Mouse (Mus musculus) erythroid progenitor cell, adult 5-6 weeks (primary cell): ENCODE data around the gene Csf1. TPM values are rescaled to one million over a fixed set of nuclear protein-coding genes. Genes with fewer than 3 reads are reported as not detected.

ENCODE experiments used
- ATAC-seq: replicated peaks from 2 replicates; pipeline ENCODE4 v1.8.0; 2016; ENCODE audit warnings: moderate number of reproducible peaks, mild to moderate bottlenecking, moderate TSS enrichment, inconsistent platforms; ENCODE audit not compliant: poor library complexity, low FRiP score, severe bottlenecking
- total RNA-seq, 2 experiments: library from RNA; stranded (forward) in 1 of 2; stranded (reverse) in 1 of 2; fragments of 150-400 nt in 1 of 2; fragments of 186-747, 209-891 nt in 1 of 2; gene quantifications; 2 replicates each; pipeline versions ENCODE4 v1.2.3 to v1.2.4; 2015 to 2017; ENCODE audit warnings: low replicate concordance in 2 of 2

The Csf1 gene
- total RNA-seq, 2 experiments from 2014 or later = 1.1 to 9.6 TPM

DNA sequence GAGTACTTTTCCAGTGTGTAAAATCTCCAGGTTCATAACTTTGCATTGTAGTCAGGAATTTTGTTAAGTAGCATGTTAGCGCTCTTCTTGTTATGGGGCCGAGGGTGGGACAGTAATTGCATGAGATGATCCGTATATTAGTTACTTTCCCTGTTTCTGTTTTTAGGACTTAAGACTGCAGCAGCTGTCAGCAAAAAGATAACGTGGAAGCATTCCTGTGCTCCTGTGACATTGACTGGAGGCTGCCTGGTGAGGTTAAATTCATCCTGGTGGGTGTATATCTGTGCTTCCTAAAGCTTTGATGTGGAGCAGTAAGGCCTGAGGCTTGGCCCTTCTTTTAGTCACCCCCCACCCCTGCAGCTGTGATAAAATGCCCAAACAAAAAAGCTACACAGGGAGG is 25.3 kb upstream of the Csf1 start:
- no peak for ATAC-seq

- ATAC-seq = no peak
Measured at GRCm38 (mm10) chr3:107783315-107783714, 23.0 kb upstream of the Csf1 start.

GRCm38 (mm10) chr3:107781304-107781703 is 21.0 kb upstream of the Csf1 start:
- ATAC-seq = no peak

GRCm38 (mm10) chr3:107778016-107778415 is 17.7 kb upstream of the Csf1 start:
- no peak for ATAC-seq

- ATAC-seq = no peak
Measured at GRCm38 (mm10) chr3:107776295-107776694, 16.0 kb upstream of the Csf1 start.

GRCm38 (mm10) chr3:107775736-107776135 is 15.5 kb upstream of the Csf1 start:
- ATAC-seq = no peak

GRCm38 (mm10) chr3:107775056-107775455 is 14.8 kb upstream of the Csf1 start:
- no peak for ATAC-seq

- ATAC-seq = no peak
Measured at GRCm38 (mm10) chr3:107772860-107773259, 12.6 kb upstream of the Csf1 start.

DNA sequence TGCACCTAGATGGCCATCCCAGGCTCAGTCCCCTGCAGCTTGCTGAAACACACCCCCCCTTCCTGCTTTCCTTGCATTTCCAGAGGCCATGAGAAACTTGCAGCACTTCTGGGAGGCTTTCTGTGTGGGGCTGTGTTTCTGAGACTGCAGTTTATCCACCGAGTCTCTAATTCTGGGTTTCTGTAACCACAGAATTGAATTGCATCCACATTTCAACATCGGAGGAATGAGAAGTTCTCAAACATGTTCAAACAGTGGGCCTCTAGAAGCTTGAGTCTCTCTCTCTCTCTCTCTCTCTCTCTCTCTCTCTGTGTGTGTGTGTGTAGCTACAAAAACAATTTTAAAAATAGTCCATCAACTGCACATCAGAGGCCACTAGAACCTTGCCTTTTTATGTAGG is 9.4 kb upstream of the Csf1 start:
- ATAC-seq = no peak

DNA sequence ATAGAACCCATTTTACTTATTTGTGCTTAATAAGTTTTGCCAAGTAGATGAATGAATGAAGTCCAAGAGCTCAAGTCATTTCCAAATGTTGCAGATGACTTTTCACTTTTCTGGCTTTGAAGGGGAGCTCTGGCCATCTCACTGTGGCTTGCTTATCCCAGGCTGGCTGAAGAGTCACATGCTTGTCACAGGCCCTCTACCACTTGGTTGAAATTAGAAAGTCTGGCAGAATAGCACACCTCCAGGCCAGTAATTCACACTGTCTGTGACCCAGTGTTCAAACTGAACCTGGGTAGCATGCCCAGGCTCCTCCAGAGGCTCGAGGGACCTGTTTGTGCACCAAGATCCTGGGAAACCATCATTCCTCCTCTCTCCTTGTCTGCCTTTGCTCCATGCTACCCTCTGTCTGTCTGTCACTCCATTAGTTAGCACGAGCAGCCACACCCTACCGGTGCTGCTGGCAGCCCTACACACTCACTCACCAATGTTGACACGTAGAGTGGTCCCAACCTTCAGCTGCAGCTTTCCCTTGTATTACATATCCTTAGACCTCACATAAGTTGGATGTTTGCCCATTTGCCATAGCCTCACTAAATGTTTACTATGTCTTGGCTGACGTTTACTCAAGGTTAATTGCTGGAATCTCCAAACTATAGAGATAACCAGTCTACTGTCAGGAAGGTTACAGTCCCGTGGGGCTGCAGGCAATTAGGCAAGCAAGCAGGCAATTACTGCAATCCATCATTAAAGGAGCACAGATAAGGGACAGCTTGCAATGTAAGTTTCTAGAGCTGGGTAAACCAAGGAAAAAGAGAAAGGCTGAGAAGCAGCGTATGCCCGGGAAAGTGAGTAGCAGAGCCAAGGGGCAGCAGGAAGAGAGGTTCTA is 8.1 kb upstream of the Csf1 start:
- ATAC-seq = no peak

DNA sequence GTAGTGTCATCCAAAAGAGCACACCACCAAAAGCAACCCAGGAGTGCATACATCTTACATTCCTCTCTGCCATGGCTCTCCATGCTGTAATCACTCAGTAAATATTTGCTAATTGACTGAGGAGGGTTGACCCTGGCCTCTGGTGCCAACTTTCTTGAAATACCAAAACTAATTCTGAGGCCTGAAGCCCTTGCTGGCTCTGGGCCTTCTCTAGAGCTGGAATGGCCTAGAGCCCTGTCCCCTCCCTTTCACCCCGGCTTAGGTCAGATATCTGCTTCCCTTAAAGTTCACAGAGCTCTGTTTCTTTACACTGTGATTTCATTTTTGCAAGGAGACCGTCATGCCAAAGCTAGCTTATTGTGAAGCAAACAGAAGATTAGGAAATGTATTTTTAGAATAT is 6.5 kb upstream of the Csf1 start:
- ATAC-seq = no peak

DNA sequence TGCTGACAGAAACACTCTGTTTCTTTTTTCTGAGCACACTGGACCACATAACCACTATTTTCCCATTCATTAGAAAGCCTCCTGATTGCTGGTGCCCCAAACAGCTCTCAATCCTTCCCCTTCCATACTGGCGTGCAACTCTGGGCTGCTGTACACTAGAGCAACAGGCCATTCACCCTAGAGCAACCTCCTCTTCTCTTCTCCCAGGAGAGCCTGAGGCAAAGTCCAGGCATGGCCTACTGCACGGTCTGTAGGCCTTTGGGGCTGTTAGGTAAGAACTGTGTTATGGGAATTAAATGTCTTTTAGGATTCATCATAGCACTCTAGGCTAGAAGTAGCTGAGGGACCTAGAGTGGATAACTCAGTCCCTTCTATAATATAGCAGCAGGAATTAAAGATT is 5.7 kb upstream of the Csf1 start:
- no peak for ATAC-seq

DNA sequence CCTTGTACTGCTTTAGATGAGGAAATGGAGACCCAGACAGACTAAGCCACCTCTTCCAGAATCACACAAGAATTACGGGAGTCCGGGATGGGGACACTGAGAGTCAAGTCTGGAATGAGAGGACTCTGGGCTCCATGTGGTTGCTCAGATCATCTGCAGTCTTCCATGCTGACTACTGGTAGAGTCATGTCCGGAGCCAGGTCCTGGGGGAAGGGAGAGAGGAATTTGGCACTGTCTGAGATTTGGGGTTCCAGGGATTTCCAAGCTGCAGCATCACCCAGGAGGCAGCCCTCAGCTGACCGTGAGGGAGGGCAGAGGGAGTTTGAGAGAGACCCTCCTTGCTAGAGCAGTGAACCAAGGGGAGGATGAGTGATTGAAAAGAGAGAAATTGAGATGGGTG is 3.3 kb upstream of the Csf1 start:
- ATAC-seq = no peak

GRCm38 (mm10) chr3:107761446-107761845 is 1.2 kb upstream of the Csf1 start:
- ATAC-seq = no peak

- ATAC-seq = no peak
Measured at GRCm38 (mm10) chr3:107760771-107761170, 502 bp upstream of the Csf1 start.

DNA sequence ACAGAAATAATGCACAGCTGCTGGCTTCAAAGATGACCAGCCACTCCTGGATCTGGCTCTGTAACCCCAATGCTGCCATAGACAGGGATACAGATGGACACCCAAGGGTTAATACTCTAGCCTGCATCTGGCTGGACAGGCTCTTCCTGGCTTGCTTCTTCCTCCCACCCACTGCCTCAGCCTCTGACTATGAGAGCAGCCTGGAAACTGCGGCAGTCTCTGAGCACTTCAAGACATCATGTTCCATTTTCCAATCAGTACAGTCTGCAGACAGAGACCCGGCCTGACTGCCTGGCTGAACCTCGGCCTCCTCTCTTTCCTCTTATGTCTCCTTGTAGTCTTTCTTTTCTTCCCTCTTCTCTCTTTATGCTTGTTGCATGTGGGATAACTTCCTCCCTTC is 1.6 kb downstream of the Csf1 start:
- no peak for ATAC-seq

GRCm38 (mm10) chr3:107758176-107758575 is 2.1 kb downstream of the Csf1 start:
- no peak for ATAC-seq

DNA sequence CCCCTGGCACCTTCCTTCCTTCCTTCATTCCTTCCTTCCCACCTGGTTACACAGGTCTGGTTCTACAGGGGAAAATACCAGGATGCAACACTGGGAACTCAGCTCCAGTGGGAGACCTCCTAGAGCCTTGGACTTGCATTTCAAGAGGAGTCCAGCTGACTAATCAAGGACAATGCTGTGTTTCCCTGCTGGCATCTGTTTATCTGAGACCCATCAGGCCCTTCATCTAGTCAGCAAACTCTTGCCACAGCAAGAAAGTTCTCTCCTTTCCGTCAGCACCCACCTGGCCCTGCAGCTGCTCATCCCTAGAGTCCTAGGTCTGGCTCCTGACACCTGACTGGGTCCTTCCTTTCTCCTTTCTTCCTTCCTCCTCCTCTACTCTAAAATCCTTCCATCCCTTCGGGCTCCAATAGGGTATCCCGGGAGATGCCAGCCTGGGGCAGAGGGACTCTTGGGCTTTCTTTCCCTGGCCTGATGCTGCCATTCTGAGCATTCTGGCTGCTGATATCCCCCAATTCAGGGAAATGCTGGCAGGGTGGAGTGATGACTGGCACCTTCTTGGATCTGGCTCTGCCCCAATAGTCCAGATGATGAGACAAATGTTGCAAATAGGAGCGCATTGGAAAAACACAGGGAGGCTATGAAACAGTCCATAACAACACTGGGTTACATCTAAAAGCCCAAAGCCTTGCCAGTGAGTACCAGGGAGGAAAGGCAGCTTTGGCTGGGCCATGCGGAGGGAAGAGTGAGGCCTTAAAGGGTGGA is 2.7 kb downstream of the Csf1 start:
- no peak for ATAC-seq

GRCm38 (mm10) chr3:107756481-107756866 is 3.8 kb downstream of the Csf1 start:
- ATAC-seq = no peak

DNA sequence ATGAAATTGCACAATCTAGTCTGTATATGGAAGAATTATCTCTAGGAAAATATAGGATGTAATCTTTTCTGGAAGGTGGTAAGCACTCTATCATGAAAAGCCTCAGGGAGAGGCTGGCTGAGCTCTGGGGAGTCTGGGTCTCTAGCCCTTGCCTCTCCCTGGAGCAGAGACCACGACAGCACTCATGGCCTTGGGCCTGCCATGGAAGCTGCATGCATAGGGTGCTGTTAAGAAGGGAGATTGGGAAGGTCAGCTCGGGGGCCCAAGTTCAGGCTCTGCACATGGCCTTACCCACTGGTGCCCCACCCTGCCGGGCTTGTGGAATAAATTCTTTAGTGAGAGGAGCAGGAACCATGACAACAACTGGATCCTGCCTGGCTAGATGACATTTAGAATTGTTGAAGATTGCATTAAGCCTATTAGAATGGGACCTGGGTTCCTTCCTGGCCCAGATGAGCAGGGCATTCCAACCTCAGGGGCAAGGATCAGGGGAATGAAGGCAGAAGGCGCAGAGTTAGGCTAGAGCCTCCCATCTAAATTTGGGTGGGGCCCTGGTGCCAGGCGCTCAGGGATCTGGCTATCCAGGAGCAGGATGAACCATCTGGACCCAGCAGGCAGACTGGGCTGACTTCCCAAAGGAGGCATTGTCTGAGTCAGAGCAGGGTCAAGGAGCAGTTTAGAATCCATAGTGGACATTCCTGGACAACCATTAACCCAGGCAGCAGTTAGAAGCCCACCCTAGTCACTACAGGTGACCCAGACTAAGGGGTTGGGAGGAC is 4.4 kb downstream of the Csf1 start:
- ATAC-seq = no peak
